Comparison of ENCODE assay signal across 8 mouse cellular contexts in the genomic region with DNA sequence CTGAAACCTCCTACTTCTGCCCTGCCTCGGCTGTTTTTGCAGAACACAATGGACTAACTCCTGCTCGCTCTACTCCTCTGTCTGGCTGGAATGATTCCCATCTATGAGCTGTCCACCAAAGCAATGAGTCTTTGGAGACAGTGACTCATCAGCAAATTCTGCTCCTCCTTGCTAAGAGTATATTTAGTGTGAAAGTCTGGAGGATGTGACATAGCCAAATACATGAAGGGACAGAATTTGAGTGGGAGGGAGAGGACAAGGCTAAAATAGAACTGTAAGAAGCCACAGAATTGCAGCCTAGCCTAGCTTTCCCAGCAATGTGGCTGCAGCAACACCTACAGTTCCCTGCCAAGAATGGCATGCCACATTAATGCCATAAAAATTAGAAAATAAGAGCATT.
DNase-seq lines count a peak whose midpoint lies in the region; ATAC-seq and TF ChIP-seq lines count a peak whose summit lies in the region.

No protein-coding gene starts in this region.

- no peaks in the 10 kb centered on the region for H3K27me3 ChIP-seq in kidney, postnatal 0 days (ENCODE audit: insufficient read depth, low read length)
- H3K27me3 ChIP-seq in kidney, adult 2 months (replicated peaks; ENCODE audit: control insufficient read depth, insufficient read depth, low read length): no peaks in the 10 kb centered on the region
- no peaks in the 10 kb centered on the region for H3K27me3 ChIP-seq in midbrain, embryonic 14.5 days (ENCODE audit: control insufficient read depth, insufficient read depth, low read length)

- no peaks in the 10 kb centered on the region for H3K36me3 ChIP-seq in kidney, postnatal 0 days (ENCODE audit: insufficient read depth, low read length)
- no peaks in the 10 kb centered on the region for H3K36me3 ChIP-seq in kidney, adult 2 months (ENCODE audit: control insufficient read depth, insufficient read depth, low read length)
- H3K36me3 ChIP-seq in midbrain, embryonic 14.5 days (ENCODE audit: control insufficient read depth, insufficient read depth, low read length): no peaks in the 10 kb centered on the region

- ATAC-seq in kidney, postnatal 0 days (replicated peaks; ENCODE audit: low FRiP score, low read depth): no peak
- ATAC-seq in midbrain, embryonic 14.5 days (ENCODE audit: low FRiP score, low TSS enrichment): no peak
- ATAC-seq in erythroid progenitor cell, adult 5-6 weeks (replicated peaks; ENCODE audit: low FRiP score, poor library complexity, severe bottlenecking): no peak

- no peak for TF ChIP-seq POLR2A in kidney, adult 2 months (IDR thresholded peaks at IDR 0.05; ENCODE audit: low read depth, low read length)
- TF ChIP-seq POLR2A in cortical plate, adult 2 months (IDR thresholded peaks at IDR 0.05; ENCODE audit: extremely low read depth, insufficient read depth, low read length): no peak

- no peak overlapping the region for H3K9ac ChIP-seq in kidney, postnatal 0 days (ENCODE audit: low read depth, low read length)
- H3K9ac ChIP-seq in midbrain, embryonic 14.5 days (replicated peaks; ENCODE audit: low read length): no peak overlapping the region

- no peak overlapping the region for H3K27ac ChIP-seq in kidney, postnatal 0 days
- no peak overlapping the region for H3K27ac ChIP-seq in kidney, adult 2 months (ENCODE audit: insufficient read depth, low read depth, low read length)
- H3K27ac ChIP-seq in cortical plate, adult 2 months (ENCODE audit: insufficient read depth, low read length): no peak overlapping the region
- H3K27ac ChIP-seq in layer of hippocampus, adult 2 months: peak overlapping the region; percentile 85
- H3K27ac ChIP-seq in midbrain, embryonic 14.5 days (replicated peaks; ENCODE audit: low read depth, low read length): no peak overlapping the region

- no peaks in the 10 kb centered on the region for H3K9me3 ChIP-seq in kidney, postnatal 0 days (replicated peaks; ENCODE audit: low read length)
- H3K9me3 ChIP-seq in midbrain, embryonic 14.5 days (ENCODE audit: control insufficient read depth, low read length): no peaks in the 10 kb centered on the region

- no peak overlapping the region for H3K4me3 ChIP-seq in kidney, postnatal 0 days (replicated peaks; ENCODE audit: low read depth, low read length)
- no peak overlapping the region for H3K4me3 ChIP-seq in kidney, adult 2 months (ENCODE audit: insufficient read depth, low read depth, low read length)
- no peak overlapping the region for H3K4me3 ChIP-seq in cortical plate, adult 2 months (ENCODE audit: insufficient read depth, low read length)
- no peak overlapping the region for H3K4me3 ChIP-seq in layer of hippocampus, adult 2 months
- H3K4me3 ChIP-seq in midbrain, embryonic 14.5 days (replicated peaks; ENCODE audit: low read depth, low read length): no peak overlapping the region

- DNase-seq in kidney, postnatal 0 days (ENCODE audit: low spot score): peak; percentile 1
- DNase-seq in kidney, adult 2 months: no peak
- peak; percentile 68 to 88 for DNase-seq in layer of hippocampus, adult 2 months (ENCODE audit: low spot score in 2 of 2)
- peak; percentile 47 for DNase-seq in midbrain, embryonic 14.5 days
- DNase-seq in testis, postnatal 10 days (ENCODE audit: low spot score): no peak
- DNase-seq in kidney, postnatal 4 days: no peak

- peak; percentile 8; the same call in 1 of the 2 replicates for TF ChIP-seq CTCF in kidney, postnatal 0 days (IDR thresholded peaks at IDR 0.05; ENCODE audit: low read depth)
- TF ChIP-seq CTCF in kidney, adult 2 months (conservative IDR thresholded peaks at IDR 0.05; ENCODE audit: insufficient read depth, insufficient read length, low read depth, low read length): no peak
- TF ChIP-seq CTCF in cortical plate, adult 2 months (IDR thresholded peaks at IDR 0.05; ENCODE audit: extremely low read depth, insufficient read depth, low read length): peak; percentile 70
- TF ChIP-seq CTCF in layer of hippocampus, adult 2 months (conservative IDR thresholded peaks at IDR 0.05): peak; percentile 80

- WGBS in kidney, postnatal 0 days: 24% methylated on average over 2 of the region's 2 CpGs
- 33% methylated on average over 2 of the region's 2 CpGs for whole genome bisulfite sequencing in kidney, adult 2 months
- WGBS in midbrain, embryonic 14.5 days: 27% methylated on average over 2 of the region's 2 CpGs

- no peak overlapping the region for H3K4me2 ChIP-seq in kidney, postnatal 0 days (ENCODE audit: low read length)
- no peak overlapping the region for H3K4me2 ChIP-seq in midbrain, embryonic 14.5 days (ENCODE audit: low read length)

- H3K4me1 ChIP-seq in kidney, postnatal 0 days (replicated peaks; ENCODE audit: insufficient read depth, low read length): no peaks in the 10 kb centered on the region
- no peaks in the 10 kb centered on the region for H3K4me1 ChIP-seq in kidney, adult 2 months (ENCODE audit: control insufficient read depth, insufficient read depth, low read length)
- H3K4me1 ChIP-seq in cortical plate, adult 2 months (ENCODE audit: control insufficient read depth, insufficient read depth, low read length): no peaks in the 10 kb centered on the region
- 0 out of 2 replicates have a peak, but pooled peaks cover 4% of the 10 kb centered on the region for H3K4me1 ChIP-seq in midbrain, embryonic 14.5 days (ENCODE audit: control insufficient read depth, insufficient read depth, low read length)

Comparison
In these comparisons a context has a peak if more than half of its experiments do, and no peak if none do; other contexts are left out.
1. DNase-seq: peak in kidney, postnatal 0 days (single experiment), layer of hippocampus, adult 2 months (2 of 2) and midbrain, embryonic 14.5 days (single experiment); none in kidney, adult 2 months (single experiment), testis, postnatal 10 days (single experiment) and kidney, postnatal 4 days (0 of 2).